Mouse (Mus musculus) embryonic stem cell, embryonic (primary cell): ENCODE data around the gene Mtfr1l.

Experiments used
- CTCF ChIA-PET, 4 experiments: fragments of 300-600 bp in 2 of 4; fragments of 350-600 bp in 2 of 4; sonication (Branson Sonifier 250); formaldehyde crosslinking; loops; one replicate each; lab custom pipeline; 2022; ENCODE audit warnings: inconsistent platforms in 2 of 4; lab: Charles Lee
- POLR2A ChIA-PET, 4 experiments: fragments of 300-600 bp in 2 of 4; fragments of 350-600 bp in 2 of 4; sonication (Branson Sonifier 250); formaldehyde crosslinking; loops; one replicate each; lab custom pipeline; 2022; ENCODE audit warnings: antibody characterized with exemption in 4 of 4, inconsistent platforms in 1 of 4; lab: Charles Lee

Gene Mtfr1l

GRCm38 (mm10) chr4:134534932-134535786 is at the start of gene Mtfr1l:
Gene Mtfr1l, minus strand, starts transcription at chr4:134535387.
- ChIA-PET POLR2A (interaction anchor here in 3 of 4 experiments (0.5 to 2.8 kb wide), 22 partner anchors 8 to 388 kb away, joined by 3 to 23 read pairs (median 3); partner anchors contain the start of genes Aunip (in 3 of the 3), Rsrp1 (in 2 of the 3) and Pafah2 (in 1 of the 3)), CTCF (interaction anchor here in 3 of 4 experiments (0.5 to 1.7 kb wide), 17 partner anchors 8 to 1028 kb away, joined by 3 to 9 read pairs (median 4); partner anchors contain the start of gene Pafah2 (in 1 of the 3))

DNA sequence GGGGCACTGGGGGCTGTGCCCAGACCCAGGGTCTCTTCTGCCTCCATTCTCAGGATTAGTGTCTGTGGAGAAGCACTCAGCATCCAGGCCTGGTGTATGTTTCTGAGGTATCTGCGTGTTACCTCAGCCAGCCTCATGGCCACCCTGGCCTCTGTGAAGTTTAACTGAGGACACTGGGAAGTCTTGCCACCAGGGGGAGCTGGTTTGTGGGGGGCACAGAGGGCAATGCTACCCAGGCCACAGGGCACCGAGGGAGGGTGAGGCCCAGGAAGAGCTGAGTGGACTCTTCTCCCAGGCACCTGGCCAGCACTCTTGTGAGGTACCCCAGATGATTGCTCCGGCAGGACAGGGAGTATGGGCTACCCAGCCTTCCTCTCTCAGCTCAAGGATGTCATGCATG is 48.3 kb upstream of the Mtfr1l start:
- POLR2A ChIA-PET = interaction anchor here in 1 of 4 experiments (1.1 to 1.4 kb wide), 2 partner anchors 40 to 43 kb away, joined by 3 read pairs; no protein-coding TSS in a partner anchor

DNA sequence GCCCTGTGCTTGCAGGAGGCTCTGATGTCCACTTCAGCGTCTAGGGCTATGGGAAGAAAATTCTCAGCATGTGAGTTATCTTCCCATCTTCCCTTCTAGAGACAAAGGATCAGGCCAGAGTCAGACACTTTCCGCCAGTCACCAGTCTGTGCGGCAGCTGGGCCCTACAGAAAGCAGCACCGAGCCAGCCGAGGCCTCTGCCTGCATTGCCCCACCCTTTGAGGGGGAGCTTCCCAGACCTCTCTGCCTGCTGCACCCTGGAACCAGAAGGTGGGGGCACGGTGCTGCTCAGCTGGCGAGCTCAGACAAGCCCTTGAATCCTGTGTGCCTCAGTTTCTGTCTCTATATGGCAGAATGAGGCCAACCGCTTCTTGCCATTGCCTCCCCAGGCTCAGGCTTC is 46.2 kb upstream of the Mtfr1l start:
- CTCF ChIA-PET = interaction anchor here in 3 of 4 experiments (0.6 to 3.3 kb wide), 3 partner anchors 12 to 38 kb away, joined by 3 to 11 read pairs (median 6); no protein-coding TSS in a partner anchor
- POLR2A ChIA-PET = no interaction called here

More for the DNA sequence above, 48.3 kb upstream of the Mtfr1l start:
- CTCF ChIA-PET = interaction anchor here in 3 of 4 experiments (0.5 to 3.3 kb wide), 15 partner anchors 8 to 153 kb away, joined by 3 to 11 read pairs (median 4); no protein-coding TSS in a partner anchor

GRCm38 (mm10) chr4:134580351-134581148 is 45.4 kb upstream of the Mtfr1l start:
- ChIA-PET POLR2A (interaction anchor here in 2 of 4 experiments (0.6 to 2.0 kb wide), 4 partner anchors 9 to 24 kb away, joined by 3 to 7 read pairs (median 4); no protein-coding TSS in a partner anchor), CTCF (interaction anchor here in 3 of 4 experiments (0.6 to 3.3 kb wide), 9 partner anchors 10 to 133 kb away, joined by 3 to 19 read pairs (median 7); no protein-coding TSS in a partner anchor)

DNA sequence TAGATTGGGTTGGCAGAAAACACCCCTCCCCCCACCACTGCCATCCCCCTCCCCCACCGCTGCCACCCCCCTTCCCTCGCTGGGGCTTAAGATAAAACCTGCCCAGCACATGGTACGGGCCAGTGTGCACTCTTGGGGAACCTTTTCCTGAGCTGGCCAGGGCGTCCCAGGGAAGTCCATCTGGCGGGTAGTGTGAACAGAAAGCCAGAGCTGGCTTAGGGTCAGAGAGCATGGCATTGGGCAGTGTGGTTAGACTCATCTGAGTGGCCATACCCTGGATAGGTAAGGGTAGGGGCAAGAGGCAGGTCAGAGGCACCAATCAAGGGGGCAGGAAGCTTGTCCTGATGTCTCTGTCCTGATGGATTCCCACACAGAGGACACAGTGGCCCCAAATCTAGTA is 44.4 kb upstream of the Mtfr1l start:
- POLR2A ChIA-PET = interaction anchor here in 3 of 4 experiments (0.5 to 2.0 kb wide), 10 partner anchors 8 to 420 kb away, joined by 3 to 7 read pairs (median 4); no protein-coding TSS in a partner anchor
- CTCF ChIA-PET = interaction anchor here in 3 of 4 experiments (0.5 to 3.2 kb wide), 16 partner anchors 9 to 816 kb away, joined by 3 to 19 read pairs (median 4); no protein-coding TSS in a partner anchor

DNA sequence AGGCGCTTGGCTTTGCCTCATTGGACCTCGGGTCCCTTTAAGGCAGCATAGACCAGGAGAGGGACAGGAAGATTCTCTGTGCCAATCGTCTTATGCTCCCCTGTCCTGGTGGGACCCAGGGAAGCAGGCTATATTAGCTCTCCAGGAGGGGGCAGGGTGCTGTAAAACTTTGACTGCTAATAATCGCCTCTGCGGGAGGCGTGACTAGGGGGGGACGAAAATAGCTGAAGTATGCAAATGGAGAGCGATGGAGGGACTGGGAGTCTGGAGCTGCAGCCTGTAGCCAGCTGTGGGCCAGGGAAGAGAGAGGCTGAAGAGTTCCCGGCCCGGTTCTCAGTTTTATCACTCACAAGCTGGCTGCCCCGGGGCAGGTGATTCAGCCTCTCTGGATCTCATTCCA is 44.0 kb upstream of the Mtfr1l start:
- CTCF ChIA-PET = interaction anchor here (0.5 to 3.2 kb wide), 17 partner anchors 9 to 815 kb away, joined by 3 to 19 read pairs (median 4); no protein-coding TSS in a partner anchor
- POLR2A ChIA-PET = interaction anchor here in 3 of 4 experiments (0.6 to 2.0 kb wide), 8 partner anchors 8 to 199 kb away, joined by 3 to 7 read pairs (median 5); no protein-coding TSS in a partner anchor

GRCm38 (mm10) chr4:134578407-134578806 is 43.2 kb upstream of the Mtfr1l start:
- ChIA-PET POLR2A (interaction anchor here in 2 of 4 experiments (0.7 to 2.0 kb wide), 6 partner anchors 9 to 96 kb away, joined by 3 to 7 read pairs (median 3); no protein-coding TSS in a partner anchor), CTCF (interaction anchor here in 3 of 4 experiments (0.6 to 3.2 kb wide), 9 partner anchors 9 to 100 kb away, joined by 3 to 19 read pairs (median 3); no protein-coding TSS in a partner anchor)

GRCm38 (mm10) chr4:134577281-134577680 is 42.1 kb upstream of the Mtfr1l start:
- CTCF ChIA-PET = interaction anchor here in 2 of 4 experiments (0.7 to 1.4 kb wide), 2 partner anchors 99 kb away, joined by 3 read pairs; no protein-coding TSS in a partner anchor

DNA sequence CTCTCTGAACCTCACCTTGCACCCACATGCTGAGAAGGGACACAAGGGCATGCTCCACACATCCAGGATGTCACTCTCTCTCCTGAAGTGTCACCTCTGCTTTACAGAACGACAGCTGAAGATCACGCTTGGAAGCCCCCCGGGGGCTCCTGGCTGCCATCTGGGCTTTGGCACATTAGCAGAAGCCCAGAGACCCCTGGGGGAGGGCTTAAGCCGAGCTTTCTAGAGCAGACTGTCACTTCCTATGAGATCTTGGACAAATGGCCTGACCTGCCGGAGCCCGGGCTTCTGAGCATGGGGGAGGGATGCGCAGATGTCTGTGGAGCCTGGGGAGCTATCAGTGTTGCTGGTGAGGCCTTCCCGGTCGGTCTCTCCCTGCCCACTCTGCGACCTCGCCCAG is 40.3 kb upstream of the Mtfr1l start:
- CTCF ChIA-PET = interaction anchor here in 2 of 4 experiments (0.8 to 1.5 kb wide), 2 partner anchors 18 to 84 kb away, joined by 3 to 4 read pairs; no protein-coding TSS in a partner anchor
- POLR2A ChIA-PET = no interaction called here

More at GRCm38 (mm10) chr4:134577281-134577680, 42.1 kb upstream of the Mtfr1l start:
- POLR2A ChIA-PET = interaction anchor here in 2 of 4 experiments (0.6 to 1.6 kb wide), 3 partner anchors 8 to 22 kb away, joined by 3 to 4 read pairs (median 3); no protein-coding TSS in a partner anchor

DNA sequence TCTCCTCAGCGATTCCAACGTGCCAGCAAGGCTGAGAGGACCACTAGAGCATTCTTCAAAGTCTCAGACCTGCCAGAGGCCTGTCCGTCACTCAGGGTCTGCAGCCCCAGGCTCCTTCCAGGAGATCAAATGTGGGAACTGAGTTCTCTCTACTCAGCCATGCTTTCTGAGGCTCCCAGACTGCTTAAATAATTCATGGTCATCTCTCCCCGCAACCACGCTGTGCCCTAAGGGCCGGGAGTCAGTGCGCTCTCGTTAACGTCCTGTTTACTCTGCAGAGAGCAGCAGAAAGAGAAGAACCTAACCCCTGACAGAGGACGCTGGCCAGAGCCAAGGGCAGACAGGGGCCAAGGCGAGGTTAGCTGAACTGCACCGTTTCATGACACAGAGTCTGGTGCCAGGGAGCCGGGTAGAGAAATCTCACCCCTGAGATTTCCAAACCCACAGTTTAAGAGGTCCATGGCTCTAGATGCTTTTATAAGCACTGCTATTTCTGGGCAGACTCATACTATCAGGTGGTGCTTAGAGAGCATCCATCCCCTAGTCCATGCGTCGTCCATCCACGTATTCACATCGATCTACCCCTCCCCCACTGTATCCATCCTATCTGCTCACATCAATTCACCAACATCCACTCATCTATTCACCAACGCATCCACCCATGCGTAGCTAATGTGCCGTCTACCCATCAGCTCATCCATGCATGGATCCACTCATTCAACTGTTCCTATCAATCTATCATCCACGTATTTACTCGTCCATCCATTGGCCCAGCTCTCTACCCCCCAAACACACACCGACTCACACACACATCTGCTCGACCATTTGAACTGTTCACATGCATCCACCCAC is 37.5 kb upstream of the Mtfr1l start:
- POLR2A ChIA-PET = no interaction called here
- CTCF ChIA-PET = interaction anchor here in 3 of 4 experiments (0.6 to 1.6 kb wide), 4 partner anchors 11 to 30 kb away, joined by 3 to 5 read pairs (median 4); no protein-coding TSS in a partner anchor

GRCm38 (mm10) chr4:134570704-134571451 is 35.7 kb upstream of the Mtfr1l start:
- POLR2A ChIA-PET = interaction anchor here in 2 of 4 experiments (0.9 to 1.0 kb wide), 2 partner anchors 8 to 9 kb away, joined by 3 read pairs; no protein-coding TSS in a partner anchor
- CTCF ChIA-PET = interaction anchor here (0.6 to 2.7 kb wide), 9 partner anchors 9 to 159 kb away, joined by 3 to 19 read pairs (median 4); no protein-coding TSS in a partner anchor

DNA sequence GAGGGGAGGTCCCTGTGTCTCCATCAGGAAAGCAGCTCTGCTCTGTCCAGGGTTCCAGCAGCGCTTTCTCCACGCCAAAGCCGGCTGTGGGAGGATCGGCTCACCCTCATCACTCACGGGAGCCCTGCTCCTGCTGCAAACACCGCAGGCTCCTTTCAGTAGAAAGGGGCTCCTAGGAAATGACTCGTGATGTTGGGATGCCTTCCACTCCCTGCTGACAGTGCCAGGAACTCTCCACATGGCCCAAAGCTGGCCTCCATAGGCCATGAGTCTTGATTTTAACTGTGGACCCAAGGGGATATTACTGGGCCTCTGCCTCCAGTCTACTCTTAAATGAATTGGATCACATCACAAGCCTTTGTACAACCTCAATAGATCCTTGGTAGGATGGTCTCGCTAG is 34.6 kb upstream of the Mtfr1l start:
- CTCF ChIA-PET = interaction anchor here (0.5 to 5.2 kb wide), 48 partner anchors 8 to 350 kb away, joined by 3 to 41 read pairs (median 4); partner anchors contain the start of genes Mtfr1l (in 1 of the 4) and Selenon (in 1 of the 4)
- POLR2A ChIA-PET = interaction anchor here in 1 of 4 experiments (0.6 to 2.1 kb wide), 3 partner anchors 10 to 1593 kb away, joined by 3 to 10 read pairs (median 4); no protein-coding TSS in a partner anchor

DNA sequence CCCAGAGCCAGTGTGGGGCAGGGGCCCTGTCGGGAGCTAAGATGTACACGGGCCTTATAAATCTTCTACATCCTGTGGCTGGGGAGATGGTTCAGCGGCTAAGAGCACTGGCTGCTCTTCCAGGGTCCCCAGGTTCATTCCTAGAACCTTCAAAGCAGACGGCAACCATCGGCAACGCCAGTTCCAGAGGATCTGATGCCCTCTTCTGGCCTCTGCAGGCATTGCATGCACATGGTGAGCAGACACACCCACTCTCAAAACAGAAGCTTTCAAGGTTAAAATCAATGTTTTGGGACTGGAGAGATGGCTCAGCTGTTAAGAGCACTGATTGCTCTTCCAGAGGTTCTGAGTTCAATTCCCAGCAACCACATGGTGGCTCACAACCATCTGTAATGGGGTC is 34.0 kb upstream of the Mtfr1l start:
- POLR2A ChIA-PET = interaction anchor here in 2 of 4 experiments (0.6 to 2.1 kb wide), 4 partner anchors 8 to 1383 kb away, joined by 3 to 10 read pairs (median 4); no protein-coding TSS in a partner anchor
- CTCF ChIA-PET = interaction anchor here (0.5 to 5.2 kb wide), 49 partner anchors 9 to 350 kb away, joined by 3 to 41 read pairs (median 4); partner anchors contain the start of genes Mtfr1l (in 1 of the 4) and Selenon (in 1 of the 4)

DNA sequence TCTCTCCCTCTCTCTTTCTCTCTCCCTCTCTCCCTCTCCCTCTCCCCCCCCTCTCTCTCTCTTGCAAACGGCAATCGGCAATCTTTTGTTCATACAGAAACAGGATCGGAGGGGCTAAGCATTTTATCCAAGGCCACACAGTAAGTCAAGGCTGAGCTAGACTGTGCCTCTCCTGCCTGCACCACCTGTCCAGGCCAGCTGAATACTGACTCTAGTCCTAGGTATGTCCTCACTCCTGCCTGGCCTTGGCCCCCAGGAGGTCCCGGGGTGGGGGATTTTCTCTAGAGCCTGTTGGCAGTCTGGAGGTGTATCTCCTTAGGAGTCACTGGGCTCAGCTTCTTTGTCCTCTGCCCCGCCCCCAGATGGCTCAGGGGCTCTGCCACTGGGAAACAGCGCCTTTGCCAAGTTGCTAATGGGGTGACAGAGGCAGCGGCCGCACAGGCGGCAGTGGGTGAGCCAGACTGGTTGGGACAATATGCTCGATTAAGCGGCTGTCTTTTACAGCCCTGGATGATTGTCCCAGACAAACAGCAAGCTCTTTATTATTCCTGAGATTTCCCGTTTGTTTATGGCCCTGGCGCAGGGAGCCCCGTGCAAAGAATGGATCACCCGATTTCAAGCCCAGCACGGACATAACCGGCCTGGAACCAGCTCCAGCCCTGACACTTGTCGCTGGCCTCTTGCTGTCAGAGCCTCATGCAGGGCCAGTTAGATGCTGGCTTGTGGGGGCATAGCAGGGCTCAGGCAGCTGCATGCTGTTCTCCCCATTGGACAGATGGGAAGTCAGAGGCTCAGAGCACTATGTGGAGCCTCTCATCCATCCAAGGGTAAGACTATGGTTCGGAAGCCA is 32.4 kb upstream of the Mtfr1l start:
- CTCF ChIA-PET = interaction anchor here (0.5 to 5.2 kb wide), 16 partner anchors 10 to 1098 kb away, joined by 3 to 41 read pairs (median 4); partner anchors contain the start of gene Pafah2 (in 1 of the 4)
- POLR2A ChIA-PET = interaction anchor here in 2 of 4 experiments (0.6 to 1.7 kb wide), 9 partner anchors 10 to 147 kb away, joined by 3 to 7 read pairs (median 3); no protein-coding TSS in a partner anchor
